Mouse (Mus musculus) hindbrain, embryonic 12.5 days (tissue): ENCODE data around the gene Cpz. TPM values are rescaled to one million over a fixed set of nuclear protein-coding genes. Genes with fewer than 3 reads are reported as not detected.
A peak's percentile ranks its signal among the peaks of the same experiment; 100 is the strongest.

Experiments used
- ATAC-seq: fragments of 200-750 bp; cut with Nextera tagmentation; 2 replicates; pipeline ENCODE4 v1.8.0; 2017; ENCODE audit warnings: moderate TSS enrichment; ENCODE audit not compliant: low FRiP score
- H3K27ac ChIP-seq: fragments of 300-500 bp; sonication (generic); 2 replicates; pipeline ENCODE4 v1.5.1; 2016; ENCODE audit warnings: mild to moderate bottlenecking
- H3K27me3 ChIP-seq: fragments of 300-500 bp; sonication (generic); 2 replicates; pipeline ENCODE4 v1.6.1; 2016; ENCODE audit warnings: mild to moderate bottlenecking
- H3K36me3 ChIP-seq: fragments of 300-500 bp; sonication (generic); 2 replicates; pipeline ENCODE4 v1.6.1; 2016; ENCODE audit warnings: mild to moderate bottlenecking
- H3K4me1 ChIP-seq: fragments of 300-500 bp; sonication (generic); 2 replicates; pipeline ENCODE4 v1.6.1; 2016
- H3K4me2 ChIP-seq: fragments of 300-500 bp; sonication (generic); replicated peaks from 2 replicates; pipeline ENCODE4 v1.6.1; 2016; ENCODE audit warnings: mild to moderate bottlenecking
- H3K4me3 ChIP-seq: fragments of 300-500 bp; sonication (generic); 2 replicates; pipeline ENCODE4 v1.5.1; 2016; ENCODE audit warnings: mild to moderate bottlenecking
- H3K9ac ChIP-seq: fragments of 300-500 bp; sonication (generic); 2 replicates; pipeline ENCODE4 v1.6.1; 2016; ENCODE audit warnings: mild to moderate bottlenecking, moderate library complexity
- H3K9me3 ChIP-seq: fragments of 300-500 bp; sonication (generic); replicated peaks from 2 replicates; pipeline ENCODE4 v1.6.1; 2016; ENCODE audit warnings: mild to moderate bottlenecking
- WGBS: fragments of 180-500 bp; shearing (Covaris S2); methylation state at CpG from one replicate; pipeline ENCODE4 v1.1.7; 2016; 5-methylcytosine and 5-hydroxymethylcytosine counted together
- polyA plus RNA-seq: library from polyadenylated mRNA; unstranded; fragments of >200 nt; fragmentation: Nextera tagmentation; extraction: Ambion mirVana; gene quantifications from 2 replicates; pipeline ENCODE4 v1.2.1, GENCODE M21; 2016

Cpz gene
- polyA plus RNA-seq, 1 experiment from 2014 or later, result 6.4 TPM

DNA sequence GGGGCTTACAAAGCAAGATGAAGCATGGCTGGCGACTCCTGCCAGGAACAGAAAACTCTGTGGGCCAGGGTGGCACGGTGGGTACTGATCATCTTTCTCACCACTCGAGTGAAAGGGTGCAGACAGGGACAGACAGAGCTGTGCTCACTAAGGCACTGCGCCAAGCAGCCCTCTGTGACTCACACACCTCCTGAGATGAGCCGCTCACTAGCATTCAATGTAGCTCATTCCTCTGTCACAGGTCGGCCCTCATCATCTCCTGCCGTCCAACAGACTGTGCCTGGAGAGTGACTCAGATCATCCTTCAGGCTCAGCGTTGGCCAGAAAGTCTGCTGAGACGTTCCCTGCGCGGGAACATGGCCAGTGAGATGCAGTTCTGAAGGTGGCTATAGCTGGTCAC, 8.7 kb downstream of the Cpz start:
- Histone ChIP-seq H3K36me3 (no peaks in the 10 kb centered on the region), H3K4me2 (no peak overlapping the region), H3K4me3 (no peak overlapping the region), H3K9me3 (no peaks in the 10 kb centered on the region), H3K27me3 (peaks cover 11% of the 10 kb centered on the region), H3K9ac (no peak overlapping the region), H3K27ac (no peak overlapping the region), H3K4me1 (no peaks in the 10 kb centered on the region)
- 90% methylated on average over 11 of the region's 11 CpGs for WGBS
- no peak for ATAC-seq

DNA sequence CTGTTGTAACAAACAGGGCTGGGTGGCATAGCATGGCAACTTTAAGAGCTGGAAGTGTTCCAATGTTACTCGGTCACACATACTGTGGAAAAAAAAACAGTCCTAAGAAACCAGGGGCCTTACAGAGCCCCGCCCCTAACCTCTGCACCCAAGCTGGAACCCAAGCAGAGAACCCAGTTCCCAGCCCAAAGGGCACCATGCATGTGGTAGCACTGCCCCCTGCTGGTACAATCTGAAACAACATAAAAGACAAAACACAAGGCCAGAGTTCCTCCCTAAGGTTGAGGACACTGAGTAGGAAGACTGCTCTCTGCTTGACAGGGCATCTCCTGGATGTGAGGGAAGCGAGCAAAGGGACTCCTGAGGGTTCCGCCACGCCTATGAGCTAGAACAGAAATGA, 14.9 kb downstream of the Cpz start:
- WGBS, result 26% methylated on average over 5 of the region's 5 CpGs
- Histone ChIP-seq H3K27me3 (peaks cover 19% of the 10 kb centered on the region), H3K9me3 (no peaks in the 10 kb centered on the region), H3K9ac (no peak overlapping the region), H3K4me1 (no peaks in the 10 kb centered on the region), H3K4me2 (no peak overlapping the region), H3K36me3 (no peaks in the 10 kb centered on the region), H3K4me3 (no peak overlapping the region), H3K27ac (no peak overlapping the region)
- no peak for ATAC-seq

DNA sequence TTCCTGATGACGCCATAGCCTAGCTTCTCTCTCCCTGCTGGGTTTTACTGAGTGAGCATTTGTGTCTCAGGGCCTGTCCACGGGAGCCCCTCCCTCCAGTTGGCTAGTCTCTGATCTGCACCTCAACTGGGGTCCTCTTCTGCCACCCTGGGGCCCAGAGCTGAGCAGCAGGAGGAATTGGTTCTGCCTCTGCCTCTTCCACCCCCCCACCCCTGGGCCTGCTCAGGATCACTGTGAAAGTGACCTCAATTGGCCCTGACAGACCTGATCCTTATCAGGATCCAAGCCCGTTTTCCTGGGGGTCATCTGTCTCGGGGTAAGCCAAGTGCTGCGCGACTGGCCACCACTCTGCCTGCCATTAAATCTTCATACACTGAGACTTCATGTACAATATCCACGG, 20.5 kb downstream of the Cpz start:
- Histone ChIP-seq H3K4me1 (no peaks in the 10 kb centered on the region), H3K4me3 (no peak overlapping the region), H3K4me2 (no peak overlapping the region), H3K27ac (no peak overlapping the region), H3K36me3 (no peaks in the 10 kb centered on the region), H3K27me3 (peaks cover 19% of the 10 kb centered on the region), H3K9ac (no peak overlapping the region), H3K9me3 (no peaks in the 10 kb centered on the region)
- ATAC-seq, result no peak
- WGBS, result 75% methylated on average over 7 of the region's 7 CpGs

DNA sequence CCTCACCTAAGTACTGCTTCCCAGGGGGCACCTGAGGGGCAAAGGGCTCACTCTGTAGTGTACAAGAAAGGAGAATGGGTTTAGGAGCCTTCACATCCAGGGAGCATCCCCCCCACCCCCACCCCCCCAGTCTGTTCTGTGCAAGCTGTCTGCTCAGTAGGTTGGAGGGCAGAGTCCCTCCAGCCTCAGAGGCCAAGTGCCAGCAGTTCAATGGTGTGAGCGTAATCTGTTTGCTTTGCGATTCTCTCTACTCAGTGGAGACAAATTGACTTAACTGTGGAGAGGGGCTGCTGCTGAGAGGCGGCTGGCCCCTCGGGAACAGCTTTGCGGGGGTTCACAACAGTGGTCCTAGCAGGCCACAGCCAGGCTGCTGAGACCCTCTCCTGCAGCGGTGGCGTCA, 28.2 kb downstream of the Cpz start:
- 32% methylated on average over 7 of the region's 7 CpGs for WGBS
- peaks cover 20% of the 10 kb centered on the region; the same call in 1 of the 2 replicates for H3K27me3 ChIP-seq
- no peak overlapping the region for H3K9ac ChIP-seq

DNA sequence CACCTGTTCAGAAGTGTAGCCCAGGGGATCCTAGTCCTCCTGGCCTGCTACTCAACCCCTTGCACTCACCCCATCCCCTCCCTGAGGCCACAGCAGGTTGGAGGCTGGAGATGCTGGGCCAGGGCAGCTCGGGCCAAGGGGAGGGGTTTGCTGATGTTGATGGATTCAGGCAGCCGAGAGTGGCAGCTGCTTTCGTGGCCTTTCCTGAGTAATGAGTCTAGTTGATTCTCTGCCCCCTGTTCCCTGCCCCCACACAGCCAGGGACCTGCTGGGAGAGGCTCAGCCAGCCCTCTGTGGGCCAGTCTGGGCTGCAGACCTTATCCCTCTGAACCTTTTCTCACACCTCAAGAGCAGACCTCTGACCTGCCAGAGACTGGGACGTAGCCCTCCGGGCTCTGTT, 29.5 kb downstream of the Cpz start:
- H3K4me1 ChIP-seq, result peaks cover 14% of the 10 kb centered on the region; the same call in 1 of the 2 replicates
- no peak overlapping the region for H3K4me3 ChIP-seq
- ATAC-seq, result no peak
- H3K36me3 ChIP-seq, result no peaks in the 10 kb centered on the region
- H3K27me3 ChIP-seq, result peaks cover 20% of the 10 kb centered on the region; the same call in 1 of the 2 replicates
- no peaks in the 10 kb centered on the region for H3K9me3 ChIP-seq
- no peak overlapping the region for H3K9ac ChIP-seq
- WGBS, result 14% methylated on average over 5 of the region's 5 CpGs
- H3K4me2 ChIP-seq, result no peak overlapping the region
- no peak overlapping the region for H3K27ac ChIP-seq

More for the DNA sequence above, 28.2 kb downstream of the Cpz start:
- H3K27ac ChIP-seq, result no peak overlapping the region
- H3K4me1 ChIP-seq, result peaks cover 14% of the 10 kb centered on the region; the same call in 1 of the 2 replicates
- no peaks in the 10 kb centered on the region for H3K9me3 ChIP-seq
- no peaks in the 10 kb centered on the region for H3K36me3 ChIP-seq
- H3K4me3 ChIP-seq, result no peak overlapping the region
- ATAC-seq, result no peak
- H3K4me2 ChIP-seq, result no peak overlapping the region

DNA sequence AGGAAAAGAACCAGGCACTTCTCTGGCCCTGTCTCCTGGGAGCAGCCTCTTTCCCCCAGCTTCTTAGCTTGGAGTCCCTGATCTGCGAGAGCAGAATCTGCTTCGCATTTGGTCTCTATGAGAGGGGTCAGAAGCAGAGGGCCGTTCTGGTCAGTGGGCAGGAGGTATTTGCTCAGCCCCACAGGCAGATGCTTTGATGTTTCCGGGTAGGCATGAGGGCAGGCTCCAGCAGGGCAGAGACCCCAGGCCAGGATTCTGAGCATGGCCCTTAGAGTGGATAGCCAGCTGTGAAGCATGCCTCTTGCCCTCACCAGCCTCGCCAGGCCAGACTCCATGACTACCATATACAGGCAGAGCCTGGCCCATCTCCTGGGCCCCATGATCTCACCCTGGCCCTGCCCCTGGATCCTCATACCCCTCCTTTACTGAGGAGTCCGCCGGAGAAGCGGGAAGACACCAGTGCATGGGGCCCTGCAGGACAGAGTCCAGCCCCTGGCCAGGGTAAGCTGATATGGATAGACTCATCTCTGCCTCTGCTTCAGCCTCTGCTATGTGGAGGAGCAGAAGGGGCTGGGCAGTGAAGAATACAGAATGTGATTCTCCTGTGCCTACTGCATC, 30.6 kb downstream of the Cpz start:
- H3K27ac ChIP-seq, result no peak overlapping the region
- H3K4me1 ChIP-seq, result peaks cover 14% of the 10 kb centered on the region; the same call in 1 of the 2 replicates
- no peak overlapping the region for H3K9ac ChIP-seq
- 21% methylated on average over 8 of the region's 8 CpGs for WGBS
- ATAC-seq, result no peak
- H3K4me2 ChIP-seq, result no peak overlapping the region
- H3K36me3 ChIP-seq, result no peaks in the 10 kb centered on the region
- no peak overlapping the region for H3K4me3 ChIP-seq
- H3K27me3 ChIP-seq, result peaks cover 20% of the 10 kb centered on the region; the same call in 1 of the 2 replicates
- no peaks in the 10 kb centered on the region for H3K9me3 ChIP-seq

DNA sequence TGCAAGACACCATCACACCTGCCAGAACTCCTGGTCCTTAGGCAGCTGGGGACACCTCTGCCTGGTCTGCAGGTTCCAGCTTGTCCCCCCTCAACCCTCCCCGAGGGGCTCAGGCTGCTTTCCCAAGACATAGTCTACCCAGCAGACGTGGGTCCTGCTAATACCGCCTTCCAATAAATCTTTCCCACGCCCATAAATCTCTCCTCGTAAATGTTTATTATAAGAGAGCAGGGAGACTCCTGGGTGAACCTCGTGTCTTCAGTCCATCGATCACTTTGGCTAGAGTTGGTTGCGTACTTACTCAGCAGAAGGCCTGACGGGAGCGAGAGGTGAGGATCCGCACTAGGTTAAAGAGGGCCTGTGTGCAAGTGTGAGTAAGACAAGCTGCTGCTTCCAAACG, 31.7 kb downstream of the Cpz start:
- Histone ChIP-seq H3K36me3 (no peaks in the 10 kb centered on the region), H3K4me1 (peaks cover 14% of the 10 kb centered on the region; the same call in 1 of the 2 replicates), H3K4me3 (no peak overlapping the region), H3K9me3 (no peaks in the 10 kb centered on the region), H3K27me3 (peaks cover 18% of the 10 kb centered on the region; the same call in 1 of the 2 replicates), H3K4me2 (no peak overlapping the region), H3K27ac (no peak overlapping the region), H3K9ac (no peak overlapping the region)
- ATAC-seq, result no peak
- WGBS, result 84% methylated on average over 12 of the region's 12 CpGs

DNA sequence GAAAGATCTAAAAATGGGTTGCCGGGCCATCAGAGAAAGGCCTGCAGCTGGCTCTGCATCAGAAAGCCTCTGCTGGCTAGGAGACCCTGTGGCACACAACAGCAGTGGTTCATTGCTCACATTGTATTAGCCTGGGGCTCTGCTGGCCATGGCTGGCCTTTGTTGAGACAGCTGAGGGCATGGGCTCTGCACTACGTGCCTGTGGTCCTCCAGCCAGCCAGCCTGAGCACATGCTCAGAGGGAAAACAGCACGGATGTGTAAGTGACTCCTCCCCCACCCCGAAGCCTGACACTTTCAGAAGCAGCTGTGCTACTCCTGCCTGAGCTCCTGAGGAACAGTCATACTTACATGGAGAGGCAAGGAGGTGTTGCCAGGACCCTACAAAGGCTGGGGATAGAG, 46.0 kb downstream of the Cpz start:
- ATAC-seq, result no peak; the same call in 1 of the 2 replicates
- no peak overlapping the region for H3K9ac ChIP-seq
- no peaks in the 10 kb centered on the region for H3K9me3 ChIP-seq
- H3K27ac ChIP-seq, result no peak overlapping the region
- H3K27me3 ChIP-seq, result peaks cover 14% of the 10 kb centered on the region
- H3K4me2 ChIP-seq, result no peak overlapping the region
- H3K36me3 ChIP-seq, result no peaks in the 10 kb centered on the region
- WGBS, result 35% methylated on average over 4 of the region's 4 CpGs
- peaks cover 10% of the 10 kb centered on the region for H3K4me1 ChIP-seq
- no peak overlapping the region for H3K4me3 ChIP-seq

DNA sequence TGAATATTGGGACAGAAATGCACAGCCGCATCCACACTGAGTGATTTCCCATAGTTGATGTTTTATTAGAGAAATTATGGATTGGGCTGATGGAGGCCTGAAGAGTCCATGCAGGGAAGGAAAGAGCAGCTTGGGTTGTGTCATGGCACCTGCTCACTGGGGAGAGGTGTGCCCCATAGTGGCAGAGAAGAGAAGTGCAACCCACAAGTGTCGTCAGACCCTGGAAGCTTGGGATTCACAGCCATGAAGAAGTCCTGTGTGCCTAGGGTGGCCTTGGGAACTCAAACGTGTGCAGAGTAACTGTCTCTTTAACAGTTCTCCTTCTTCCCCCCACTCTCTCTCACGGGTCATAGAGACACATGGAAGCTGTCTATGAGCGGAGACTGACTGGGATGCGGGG, 50.3 kb downstream of the Cpz start:
- H3K4me2 ChIP-seq, result no peak overlapping the region
- H3K27me3 ChIP-seq, result peaks cover 11% of the 10 kb centered on the region
- 43% methylated on average over 6 of the region's 6 CpGs for WGBS
- H3K9me3 ChIP-seq, result no peaks in the 10 kb centered on the region
- no peaks in the 10 kb centered on the region for H3K36me3 ChIP-seq
- no peak overlapping the region for H3K27ac ChIP-seq
- H3K9ac ChIP-seq, result no peak overlapping the region
- no peak for ATAC-seq
- peaks cover 15% of the 10 kb centered on the region for H3K4me1 ChIP-seq
- H3K4me3 ChIP-seq, result no peak overlapping the region

DNA sequence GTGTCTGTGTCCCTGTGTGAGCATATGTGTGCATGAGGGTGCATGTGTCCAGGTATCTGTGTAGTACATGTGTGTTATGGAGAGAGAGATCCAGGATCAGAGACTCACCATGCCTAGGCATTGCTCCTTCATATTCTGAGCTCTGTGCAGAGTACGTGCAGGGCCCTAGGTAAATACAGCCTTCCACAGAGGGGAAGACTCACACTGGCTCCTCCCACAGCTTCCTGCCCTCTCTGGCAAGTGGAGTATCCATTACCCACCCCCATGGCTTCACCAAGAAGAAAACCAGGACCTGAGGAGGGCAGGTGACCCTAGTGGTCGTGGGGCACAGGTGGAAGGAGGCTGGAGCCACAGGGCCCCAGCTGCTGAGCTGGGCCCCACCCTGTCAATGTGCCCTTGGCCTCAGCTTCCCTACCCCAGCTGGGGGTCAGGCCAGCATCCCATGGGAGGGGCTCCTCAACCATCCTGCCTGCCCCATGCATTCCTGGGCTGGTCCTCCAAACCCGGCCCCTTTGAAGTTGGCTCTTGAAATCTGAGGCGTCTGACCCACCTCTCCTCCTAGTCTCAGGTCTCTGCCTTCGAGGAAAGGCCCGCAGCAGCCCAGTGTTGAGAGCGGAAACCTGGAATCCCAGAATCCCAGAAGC, 54.5 kb downstream of the Cpz start:
- H3K4me1 ChIP-seq, result peaks cover 14% of the 10 kb centered on the region; the same call in 1 of the 2 replicates
- no peak overlapping the region for H3K4me3 ChIP-seq
- no peak for ATAC-seq
- no peak overlapping the region for H3K27ac ChIP-seq
- peaks cover 23% of the 10 kb centered on the region for H3K27me3 ChIP-seq
- no peak overlapping the region for H3K4me2 ChIP-seq
- H3K9ac ChIP-seq, result no peak overlapping the region
- no peaks in the 10 kb centered on the region for H3K9me3 ChIP-seq
- H3K36me3 ChIP-seq, result no peaks in the 10 kb centered on the region
- 36% methylated on average over 7 of the region's 7 CpGs for WGBS

DNA sequence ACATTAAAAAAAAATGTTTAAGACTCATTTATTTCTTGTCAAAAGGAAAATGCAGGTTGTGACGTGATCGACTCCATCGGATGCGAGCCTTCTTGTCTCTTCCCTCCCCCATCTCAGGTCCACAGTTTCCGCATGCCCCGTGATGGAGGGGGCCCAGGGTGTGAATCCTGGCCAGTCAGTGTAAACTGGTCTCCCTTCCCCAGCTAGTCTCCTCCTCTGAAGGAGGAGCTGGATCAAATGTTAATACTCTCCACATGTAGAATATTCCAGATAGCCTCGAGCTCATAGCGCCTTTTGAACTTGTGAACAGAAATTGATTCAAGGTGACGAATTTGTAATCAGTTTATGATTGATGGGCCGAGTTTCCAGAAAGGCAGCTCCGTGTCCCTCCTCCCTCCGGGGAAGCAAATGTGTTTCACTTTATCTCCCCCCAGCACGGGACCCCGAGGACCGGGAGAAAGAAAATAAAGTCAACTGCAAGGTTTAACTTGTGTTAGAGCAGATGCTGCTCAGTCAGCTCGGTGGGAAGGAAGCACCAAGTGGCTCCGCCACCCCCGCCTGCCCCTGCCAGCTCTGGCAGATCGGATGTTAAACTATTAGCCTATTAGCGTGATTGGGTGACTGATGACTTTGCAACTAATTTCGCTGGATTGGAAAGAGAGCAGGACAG, 59.4 kb downstream of the Cpz start:
- Histone ChIP-seq H3K9ac (no peak overlapping the region), H3K27me3 (peaks cover 38% of the 10 kb centered on the region)
- WGBS, result 47% methylated on average over 21 of the region's 21 CpGs

DNA sequence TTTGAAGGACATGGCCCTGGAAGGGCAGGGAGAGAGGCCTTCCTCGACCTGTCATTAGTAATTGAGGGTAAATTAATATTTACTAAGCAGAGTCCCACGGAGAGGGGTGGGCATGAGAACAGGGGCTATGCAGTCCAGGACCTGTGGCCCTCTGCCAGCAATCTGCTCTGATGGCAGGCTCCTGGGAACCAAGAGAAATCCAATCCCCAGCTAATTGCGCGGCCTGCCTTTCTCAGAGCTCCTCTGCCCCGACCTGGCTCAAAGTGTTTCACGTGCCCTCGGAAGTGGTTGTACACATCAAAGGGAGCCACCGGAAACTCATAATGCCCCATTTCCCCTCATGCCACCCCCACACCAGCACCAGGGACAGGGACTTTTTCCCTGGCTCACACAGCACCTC, 63.4 kb downstream of the Cpz start:
- Histone ChIP-seq H3K27ac (no peak overlapping the region), H3K4me1 (peaks cover 8% of the 10 kb centered on the region; the same call in 1 of the 2 replicates), H3K4me3 (no peak overlapping the region), H3K27me3 (peaks cover 23% of the 10 kb centered on the region), H3K36me3 (no peaks in the 10 kb centered on the region), H3K4me2 (no peak overlapping the region), H3K9me3 (no peaks in the 10 kb centered on the region), H3K9ac (no peak overlapping the region)
- no peak for ATAC-seq
- WGBS, result 72% methylated on average over 8 of the region's 8 CpGs

More for the DNA sequence above, 59.4 kb downstream of the Cpz start:
- no peak for ATAC-seq
- Histone ChIP-seq H3K36me3 (no peaks in the 10 kb centered on the region), H3K4me2 (0 out of 2 replicates have a peak overlapping the region, but pooled peaks have one; percentile 2), H3K27ac (no peak overlapping the region), H3K9me3 (no peaks in the 10 kb centered on the region), H3K4me1 (peaks cover 9% of the 10 kb centered on the region; the same call in 1 of the 2 replicates), H3K4me3 (no peak overlapping the region)
